Comparison of ENCODE assay signal across 8 mouse cellular contexts in the genomic region with DNA sequence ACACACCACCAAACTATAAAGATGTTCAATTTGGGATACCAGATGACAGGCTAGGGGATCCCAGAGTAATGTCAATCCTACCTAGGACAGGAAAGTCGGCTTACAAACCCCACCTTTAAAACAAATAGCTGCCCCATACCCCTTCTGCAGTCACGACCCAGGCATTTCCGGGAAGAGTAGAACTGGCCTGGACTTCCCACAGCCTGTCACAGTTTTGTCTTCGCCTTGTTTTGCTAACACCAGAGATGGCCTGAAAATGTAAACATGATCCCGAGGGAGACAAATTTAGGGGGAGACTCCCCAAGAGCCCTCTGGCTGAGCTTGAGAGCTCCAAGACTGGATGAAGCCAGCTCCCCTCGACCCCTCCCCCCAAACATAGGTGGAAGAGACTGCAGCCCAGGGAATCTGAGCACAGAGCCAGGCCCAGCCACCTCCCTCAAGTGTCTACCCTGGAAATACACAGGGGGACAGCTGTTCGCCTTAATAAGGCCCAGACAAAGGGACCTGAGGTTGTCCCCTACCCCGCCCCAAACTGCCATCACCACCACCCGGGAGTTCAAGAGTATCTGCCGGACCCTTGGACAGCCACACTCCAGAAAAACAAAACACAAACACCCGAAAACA. TPM values are rescaled to one million over a fixed set of nuclear protein-coding genes. Genes with fewer than 3 reads are reported as not detected.
DNase-seq lines count a peak whose midpoint lies in the region; ATAC-seq and TF ChIP-seq lines count a peak whose summit lies in the region.

No protein-coding gene starts in this region.

- ATAC-seq in hindbrain, postnatal 0 days, result no peak
- ATAC-seq in midbrain, embryonic 12.5 days (ENCODE audit: low FRiP score, low read depth), result no peak
- ATAC-seq in inflammation-experienced regulatory T-cells, adult 6 months, result no peak
- no peak for ATAC-seq in activated CD4-positive, CD25-positive, alpha-beta regulatory T cell, adult 4 months

- H3K27me3 ChIP-seq in heart, embryonic 10.5 days (ENCODE audit: insufficient read depth, poor library complexity, severe bottlenecking), result no peaks in the 10 kb centered on the region
- H3K27me3 ChIP-seq in embryonic facial prominence, embryonic 10.5 days (replicated peaks; ENCODE audit: low read depth, poor library complexity, severe bottlenecking), result no peaks in the 10 kb centered on the region
- 0 out of 2 replicates have a peak, but pooled peaks cover 5% of the 10 kb centered on the region for H3K27me3 ChIP-seq in hindbrain, postnatal 0 days (ENCODE audit: insufficient read depth, low read length)
- peaks cover 23% of the 10 kb centered on the region for H3K27me3 ChIP-seq in midbrain, embryonic 12.5 days

- H3K9ac ChIP-seq in hindbrain, postnatal 0 days (replicated peaks; ENCODE audit: low read length), result no peak overlapping the region; the same call in none of the 2 replicates
- H3K9ac ChIP-seq in midbrain, embryonic 12.5 days (replicated peaks), result peak overlapping the region; percentile 82

- no peak for TF ChIP-seq CTCF in hindbrain, postnatal 0 days (IDR thresholded peaks at IDR 0.05; ENCODE audit: low read depth)

- H3K4me3 ChIP-seq in heart, embryonic 10.5 days, result peak overlapping the region; percentile 96
- H3K4me3 ChIP-seq in embryonic facial prominence, embryonic 10.5 days, result peak overlapping the region; percentile 95
- H3K4me3 ChIP-seq in hindbrain, postnatal 0 days (ENCODE audit: low read length), result peak overlapping the region; percentile 83
- H3K4me3 ChIP-seq in midbrain, embryonic 12.5 days, result peak overlapping the region; percentile 79

- H3K4me1 ChIP-seq in heart, embryonic 10.5 days, result peaks cover 62% of the 10 kb centered on the region
- peaks cover 66% of the 10 kb centered on the region for H3K4me1 ChIP-seq in embryonic facial prominence, embryonic 10.5 days
- peaks cover 27% of the 10 kb centered on the region for H3K4me1 ChIP-seq in hindbrain, postnatal 0 days (ENCODE audit: insufficient read depth, low read length)
- peaks cover 38% of the 10 kb centered on the region for H3K4me1 ChIP-seq in midbrain, embryonic 12.5 days

- DNase-seq in heart, embryonic 10.5 days (ENCODE audit: low spot score), result no peak
- DNase-seq in heart, adult 9 months (ENCODE audit: low spot score in 2 of 2), result no peak
- DNase-seq in embryonic facial prominence, embryonic 10.5 days (ENCODE audit: low spot score), result peak; percentile 59
- DNase-seq in hindbrain, postnatal 0 days (ENCODE audit: low spot score), result no peak
- DNase-seq in cerebellum, postnatal 10 days, result no peak

- WGBS in heart, embryonic 10.5 days, result 16% methylated on average over 11 of the region's 11 CpGs
- 6% methylated on average over 11 of the region's 11 CpGs for WGBS in embryonic facial prominence, embryonic 10.5 days
- WGBS in hindbrain, postnatal 0 days, result 23% methylated on average over 11 of the region's 11 CpGs
- WGBS in midbrain, embryonic 12.5 days, result 13% methylated on average over 11 of the region's 11 CpGs

- H3K9me3 ChIP-seq in heart, embryonic 10.5 days, result no peaks in the 10 kb centered on the region
- no peaks in the 10 kb centered on the region for H3K9me3 ChIP-seq in embryonic facial prominence, embryonic 10.5 days
- no peaks in the 10 kb centered on the region for H3K9me3 ChIP-seq in hindbrain, postnatal 0 days (ENCODE audit: low read length)
- H3K9me3 ChIP-seq in midbrain, embryonic 12.5 days, result no peaks in the 10 kb centered on the region

- peak overlapping the region; percentile 96 for H3K27ac ChIP-seq in heart, embryonic 10.5 days
- H3K27ac ChIP-seq in embryonic facial prominence, embryonic 10.5 days (replicated peaks), result peak overlapping the region; percentile 96
- H3K27ac ChIP-seq in hindbrain, postnatal 0 days, result no peak overlapping the region
- no peak overlapping the region for H3K27ac ChIP-seq in midbrain, embryonic 12.5 days (replicated peaks)

- H3K36me3 ChIP-seq in heart, embryonic 10.5 days, result no peaks in the 10 kb centered on the region
- H3K36me3 ChIP-seq in embryonic facial prominence, embryonic 10.5 days (replicated peaks), result no peaks in the 10 kb centered on the region; the same call in 1 of the 2 replicates
- H3K36me3 ChIP-seq in hindbrain, postnatal 0 days (ENCODE audit: insufficient read depth, low read length), result no peaks in the 10 kb centered on the region
- no peaks in the 10 kb centered on the region for H3K36me3 ChIP-seq in midbrain, embryonic 12.5 days

- peak overlapping the region; percentile 99 for H3K4me2 ChIP-seq in hindbrain, postnatal 0 days (ENCODE audit: low read depth, low read length)
- peak overlapping the region; percentile 93 for H3K4me2 ChIP-seq in midbrain, embryonic 12.5 days (replicated peaks)

RNA-seq across cellular contexts. Expression of gene Lrp5, which starts 1.3 kb away (rescaled TPM):
- 4.1 and 5.2 TPM in 2 replicates for polyA plus RNA-seq in heart, embryonic 10.5 days (2016; fragmentation: Nextera tagmentation; extraction: Ambion mirVana)
- polyA plus RNA-seq in embryonic facial prominence, embryonic 10.5 days (2016; fragmentation: Nextera tagmentation; extraction: Ambion mirVana), result 5.5 and 5.6 TPM in 2 replicates
- 16.4 and 17.6 TPM in 2 replicates for total RNA-seq in hindbrain, postnatal 0 days (2014; rRNA removed)
- polyA plus RNA-seq in hindbrain, postnatal 0 days (2015; fragmentation: Nextera tagmentation; extraction: Ambion mirVana), result 0.69 and 1.1 TPM in 2 replicates
- 3.0 and 3.2 TPM in 2 replicates for polyA plus RNA-seq in midbrain, embryonic 12.5 days (2016; fragmentation: Nextera tagmentation; extraction: Ambion mirVana)
- polyA plus RNA-seq in inflammation-experienced regulatory T-cells, adult 6 months (2017; shearing (Covaris generic)), result under 1 TPM in 2 of 3 experiments, not detected in 1; 0.05 to 0.08 TPM
- under 1 TPM in 1 of 2 experiments, not detected in 1; 0.09 TPM for polyA plus RNA-seq in activated CD4-positive, CD25-positive, alpha-beta regulatory T cell, adult 4 months (2017; shearing (Covaris generic))

RNA-seq across cellular contexts. Expression of gene 1810055G02Rik, which starts 23.0 kb away (rescaled TPM):
- polyA plus RNA-seq in heart, embryonic 10.5 days (2016; fragmentation: Nextera tagmentation; extraction: Ambion mirVana), result 34.5 and 38.8 TPM in 2 replicates
- 46.4 and 46.5 TPM in 2 replicates for polyA plus RNA-seq in embryonic facial prominence, embryonic 10.5 days (2016; fragmentation: Nextera tagmentation; extraction: Ambion mirVana)
- 57.7 and 60.8 TPM in 2 replicates for total RNA-seq in hindbrain, postnatal 0 days (2014; rRNA removed)
- polyA plus RNA-seq in hindbrain, postnatal 0 days (2015; fragmentation: Nextera tagmentation; extraction: Ambion mirVana), result 33.3 and 37.2 TPM in 2 replicates
- 31.9 and 35.1 TPM in 2 replicates for polyA plus RNA-seq in midbrain, embryonic 12.5 days (2016; fragmentation: Nextera tagmentation; extraction: Ambion mirVana)
- 1 to 10 TPM; 4.1 to 6.0 (median 5.3) TPM for polyA plus RNA-seq in inflammation-experienced regulatory T-cells, adult 6 months (2017; shearing (Covaris generic))
- polyA plus RNA-seq in activated CD4-positive, CD25-positive, alpha-beta regulatory T cell, adult 4 months (2017; shearing (Covaris generic)), result 1 to 10 TPM; 4.0 to 5.1 TPM

Comparison
In these comparisons a context has a peak if more than half of its experiments do, and no peak if none do; other contexts are left out.
1. H3K27ac ChIP-seq: peak in heart, embryonic 10.5 days (single experiment) and embryonic facial prominence, embryonic 10.5 days (single experiment); none in hindbrain, postnatal 0 days (single experiment) and midbrain, embryonic 12.5 days (single experiment).
2. Peak in every context shown above with its lines, with median percentiles within 50 percentile points of each other: H3K4me3 ChIP-seq.